Mouse (Mus musculus): Measurements from ENCODE around the gene Pofut2. TPM values are rescaled to one million over a fixed set of nuclear protein-coding genes. Genes with fewer than 3 reads are reported as not detected.

Gene Pofut2
- polyA plus RNA-seq (2017; shearing (Covaris generic)) = 47.3 TPM

GRCm38 (mm10) chr10:77258704-77259621, at the start of gene Pofut2:
Gene Pofut2, plus strand, starts transcription at chr10:77259218.

Other genes with a start within 250 kb of the Pofut2 start
- gene Slc19a1, start 227.0 kb upstream of the Pofut2 start, polyA plus RNA-seq (2017; shearing (Covaris generic)) = 20.2 TPM
- 0.20 TPM for gene Col18a1, start 92.7 kb upstream of the Pofut2 start, polyA plus RNA-seq (2017; shearing (Covaris generic))
- gene Adarb1, start 159.1 kb downstream of the Pofut2 start, polyA plus RNA-seq (2017; shearing (Covaris generic)) = 2.9 TPM